Mouse (Mus musculus) thymus, adult 2 months (tissue): Measurements from ENCODE around the gene Mum1.

Experiments used
- CTCF ChIP-seq: fragments of 200-500 bp; IDR thresholded peaks from 2 replicates; pipeline ENCODE4 v1.5.1; 2012; ENCODE audit warnings: mild to moderate bottlenecking, control low read depth, low read length, moderate library complexity, borderline replicate concordance; ENCODE audit not compliant: control insufficient read depth, poor library complexity, insufficient read depth; ENCODE audit errors: extremely low read depth
- POLR2A ChIP-seq: fragments of 200-500 bp; IDR thresholded peaks from 2 replicates; pipeline ENCODE4 v1.6.1; 2012; ENCODE audit warnings: mild to moderate bottlenecking, low read length, control low read depth, moderate library complexity; ENCODE audit not compliant: control insufficient read depth, poor library complexity, insufficient read depth; ENCODE audit errors: extremely low read depth

- TF ChIP-seq CTCF: no peak
- no peak for TF ChIP-seq POLR2A
Measured at GRCm38 (mm10) chr10:80262169-80262568, 35.9 kb downstream of the Mum1 start.
